14 mouse cellular contexts compared by ENCODE assay signal in the genomic region with DNA sequence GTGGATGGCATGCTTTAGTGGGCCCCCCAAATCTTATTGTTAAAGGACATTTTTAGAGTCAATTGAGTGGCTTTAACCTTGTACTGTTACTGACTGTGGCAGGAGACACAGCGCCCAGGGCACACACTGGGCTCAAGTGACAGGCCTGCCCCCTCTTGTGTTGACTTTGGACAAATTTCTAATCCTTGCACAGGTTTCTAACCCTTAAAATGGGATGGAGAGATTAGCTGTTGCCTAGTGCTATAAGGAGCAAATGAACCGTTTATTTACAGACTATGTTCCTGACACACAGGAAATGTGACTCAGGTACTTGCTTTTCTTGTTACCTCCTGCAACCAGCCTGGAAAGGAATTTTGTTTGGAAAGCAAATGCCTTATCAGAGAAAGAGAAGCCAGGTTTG.
"Had no signal": no experiment of that assay in that cellular context is flagged by ENCODE, and none has a peak within 500 bp of the region (broad histone marks: within the 10 kb centered on the region; RNA-seq: fewer than 3 reads in every experiment).

No protein-coding gene starts in this region.

- H3K27me3 ChIP-seq: liver, embryonic 15.5 days had no signal

- DNase-seq: kidney, adult 9 months; kidney, postnatal 4 days; liver; lung, embryonic 14.5 days; right cerebral cortex, postnatal 14 days; thymus, adult 2 months; thymus, postnatal 36 days had no signal

- H3K36me3 ChIP-seq: limb, embryonic 12.5 days; liver, embryonic 15.5 days; midbrain, embryonic 13.5 days had no signal

- H3K9ac ChIP-seq: limb, embryonic 12.5 days; liver, embryonic 15.5 days; lung, embryonic 14.5 days; midbrain, embryonic 13.5 days had no signal

- H3K4me1 ChIP-seq: liver, embryonic 15.5 days had no signal

- H3K4me3 ChIP-seq: layer of hippocampus, adult 2 months; limb, embryonic 12.5 days; liver, embryonic 15.5 days; midbrain, embryonic 13.5 days had no signal

- H3K4me2 ChIP-seq: limb, embryonic 12.5 days; liver, embryonic 15.5 days; lung, embryonic 14.5 days; midbrain, embryonic 13.5 days had no signal

- H3K9me3 ChIP-seq: limb, embryonic 12.5 days; liver, embryonic 15.5 days; midbrain, embryonic 13.5 days had no signal

- H3K27ac ChIP-seq: kidney, postnatal 0 days; layer of hippocampus, adult 2 months; limb, embryonic 12.5 days; liver, embryonic 15.5 days; midbrain, embryonic 13.5 days had no signal

- ATAC-seq: inflammation-experienced regulatory T-cells, adult 6 months; intestine, postnatal 0 days; midbrain, embryonic 13.5 days had no signal
